Mouse (Mus musculus) WW6 (cell line): Measurements from ENCODE around the gene Hspd1.
"Not testable (repeated sequence)": the region's sequence is repeated elsewhere in the genome, so short reads cannot be mapped to it uniquely, and the experiment has no call there.

ENCODE experiments used
- DNase-seq: peaks from one replicate; pipeline ENCODE4 v3.0.0-alpha.2; 2013; ENCODE audit warnings: low read depth, low spot score

Gene Hspd1

GRCm38 (mm10) chr1:55087932-55088610 lies at the start of gene Hspd1, which contains the start of gene Hspe1:
Hspd1 (minus strand) TSS chr1:55088243.
Hspe1 (plus strand) TSS chr1:55088132.
- peak; percentile 96 for DNase-seq

GRCm38 (mm10) chr1:55135846-55136245 lies 47.8 kb upstream of the Hspd1 start:
- DNase-seq, result no peak

GRCm38 (mm10) chr1:55134301-55134700 lies 46.3 kb upstream of the Hspd1 start:
- no peak for DNase-seq

- no peak for DNase-seq
Measured at GRCm38 (mm10) chr1:55133173-55133572, 45.1 kb upstream of the Hspd1 start.

GRCm38 (mm10) chr1:55132308-55132707 lies 44.3 kb upstream of the Hspd1 start:
- no peak for DNase-seq

- no peak for DNase-seq
Measured at GRCm38 (mm10) chr1:55131424-55132014, 43.5 kb upstream of the Hspd1 start.

- DNase-seq, result peak; percentile 76
Measured at GRCm38 (mm10) chr1:55130943-55131401, 42.9 kb upstream of the Hspd1 start, which contains the start of gene Mob4. Mob4 (plus strand) TSS chr1:55131231.

GRCm38 (mm10) chr1:55130190-55130916 lies 42.3 kb upstream of the Hspd1 start:
- DNase-seq, result no peak

GRCm38 (mm10) chr1:55129716-55130115 lies 41.7 kb upstream of the Hspd1 start:
- DNase-seq, result no peak

GRCm38 (mm10) chr1:55124136-55124535 lies 36.1 kb upstream of the Hspd1 start:
- DNase-seq, result not testable (repeated sequence)

- no peak for DNase-seq
Measured at GRCm38 (mm10) chr1:55123561-55123960, 35.5 kb upstream of the Hspd1 start.

GRCm38 (mm10) chr1:55123046-55123445 lies 35.0 kb upstream of the Hspd1 start:
- DNase-seq, result no peak

GRCm38 (mm10) chr1:55109066-55109766 lies 21.2 kb upstream of the Hspd1 start:
- no peak for DNase-seq

GRCm38 (mm10) chr1:55108473-55108872 lies 20.4 kb upstream of the Hspd1 start:
- peak; percentile 69 for DNase-seq

GRCm38 (mm10) chr1:55107644-55108043 lies 19.6 kb upstream of the Hspd1 start:
- no peak for DNase-seq

- no peak for DNase-seq
Measured at GRCm38 (mm10) chr1:55106919-55107585, 19.0 kb upstream of the Hspd1 start.

GRCm38 (mm10) chr1:55092469-55092868 lies 4.4 kb upstream of the Hspd1 start:
- DNase-seq, result no peak

- no peak for DNase-seq
Measured at GRCm38 (mm10) chr1:55092056-55092455, 4.0 kb upstream of the Hspd1 start.

- no peak for DNase-seq
Measured at GRCm38 (mm10) chr1:55089498-55090064, 1.5 kb upstream of the Hspd1 start.

GRCm38 (mm10) chr1:55088611-55089497 lies 811 bp upstream of the Hspd1 start:
- DNase-seq, result no peak
